ENCODE assay signal across 30 mouse cellular contexts in the genomic region with DNA sequence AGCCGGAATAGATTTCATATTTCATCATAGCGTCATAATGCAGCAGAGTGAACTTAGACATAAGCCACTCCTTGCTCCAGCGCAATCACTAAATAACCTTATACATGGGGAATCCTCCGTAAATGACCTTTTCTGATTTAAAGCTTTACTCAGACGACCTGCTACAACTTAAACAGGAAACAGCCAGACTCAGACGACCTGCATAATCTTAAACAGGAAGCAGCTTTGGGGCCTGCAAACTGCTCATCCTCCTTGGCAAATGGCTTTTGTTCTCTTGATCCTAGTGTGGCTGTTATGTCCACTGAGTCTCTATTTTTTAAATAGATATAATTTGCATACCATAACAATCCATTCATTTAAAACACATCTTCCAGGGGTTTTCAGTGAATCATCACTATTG.
DNase-seq lines count a peak whose midpoint lies in the region; ATAC-seq and TF ChIP-seq lines count a peak whose summit lies in the region.
"Had no signal": no experiment of that assay in that cellular context is flagged by ENCODE, and none has a peak within 500 bp of the region (broad histone marks: within the 10 kb centered on the region; RNA-seq: fewer than 3 reads in every experiment).

No protein-coding gene starts in this region.

- no peaks in the 10 kb centered on the region for H3K27me3 ChIP-seq in intestine, postnatal 0 days (replicated peaks; ENCODE audit: control insufficient read depth, insufficient read depth, low read length)
- H3K27me3 ChIP-seq in intestine, embryonic 16.5 days (replicated peaks; ENCODE audit: control insufficient read depth, insufficient read depth, low read length) = no peaks in the 10 kb centered on the region
- H3K27me3 ChIP-seq: hindbrain, embryonic 15.5 days; kidney, embryonic 15.5 days; liver, embryonic 12.5 days; neural tube, embryonic 15.5 days; stomach, embryonic 15.5 days had no signal

- WGBS in intestine, postnatal 0 days = 29% methylated on average over 6 of the region's 6 CpGs
- WGBS in intestine, embryonic 16.5 days = 47% methylated on average over 6 of the region's 6 CpGs

- no peaks in the 10 kb centered on the region for H3K9me3 ChIP-seq in intestine, postnatal 0 days (ENCODE audit: control insufficient read depth)
- no peaks in the 10 kb centered on the region for H3K9me3 ChIP-seq in intestine, embryonic 16.5 days (ENCODE audit: control insufficient read depth, low read length)
- H3K9me3 ChIP-seq: hindbrain, embryonic 10.5 days; hindbrain, embryonic 15.5 days; kidney, embryonic 15.5 days; liver, embryonic 12.5 days; midbrain, embryonic 10.5 days; neural tube, embryonic 15.5 days; stomach, embryonic 15.5 days had no signal

- peak; percentile 59 for DNase-seq in CD4-positive, CD25-positive, alpha-beta regulatory T cell, adult 2 months (ENCODE audit: low read depth, low spot score)
- DNase-seq in induced T-regulatory cell, adult 2 months (ENCODE audit: low read depth) = peak; percentile 28
- DNase-seq in thymus, postnatal 14 days = peak; percentile 40
- no peak for DNase-seq in heart, adult 11 months
- DNase-seq in cerebellum, postnatal 10 days = no peak
- no peak for DNase-seq in adrenal gland, postnatal 36 days
- DNase-seq: adrenal gland, postnatal 14 days; cerebellum, adult 11-12 months; cerebellum, postnatal 14 days; gastrocnemius, adult 2 months; gastrocnemius, postnatal 36 days; heart, postnatal 14 days; kidney, adult 11 months; kidney, postnatal 36 days; left cerebral cortex, postnatal 4 days; liver, postnatal 0 days; retina, postnatal 1 day; right cerebral cortex, postnatal 25 days had no signal

- no peak overlapping the region for H3K4me3 ChIP-seq in intestine, postnatal 0 days (ENCODE audit: low read depth, low read length)
- no peak overlapping the region for H3K4me3 ChIP-seq in intestine, embryonic 16.5 days (ENCODE audit: low read length)
- H3K4me3 ChIP-seq: erythroblast, embryonic 14.5 days; gastrocnemius, adult 2 months; hindbrain, embryonic 10.5 days; hindbrain, embryonic 15.5 days; kidney, embryonic 15.5 days; layer of hippocampus, adult 2 months; liver, embryonic 12.5 days; midbrain, embryonic 10.5 days; neural tube, embryonic 15.5 days; stomach, embryonic 15.5 days had no signal

- no peak overlapping the region for H3K9ac ChIP-seq in intestine, postnatal 0 days (ENCODE audit: low read depth, low read length)
- no peak overlapping the region for H3K9ac ChIP-seq in intestine, embryonic 16.5 days (ENCODE audit: low read depth, low read length)
- H3K9ac ChIP-seq: hindbrain, embryonic 15.5 days; kidney, embryonic 15.5 days; liver, embryonic 12.5 days; liver, postnatal 0 days; neural tube, embryonic 15.5 days; stomach, embryonic 15.5 days had no signal

- no peak overlapping the region for H3K4me2 ChIP-seq in intestine, postnatal 0 days (replicated peaks; ENCODE audit: low read depth)
- H3K4me2 ChIP-seq in intestine, embryonic 16.5 days (ENCODE audit: low read depth, low read length) = no peak overlapping the region
- H3K4me2 ChIP-seq: hindbrain, embryonic 15.5 days; kidney, embryonic 15.5 days; liver, embryonic 12.5 days; neural tube, embryonic 15.5 days; stomach, embryonic 15.5 days had no signal

- TF ChIP-seq CTCF in intestine, postnatal 0 days (IDR thresholded peaks at IDR 0.05; ENCODE audit: low read depth) = no peak

- no peaks in the 10 kb centered on the region for H3K4me1 ChIP-seq in intestine, postnatal 0 days (replicated peaks; ENCODE audit: control insufficient read depth, insufficient read depth, low read length)
- H3K4me1 ChIP-seq in intestine, embryonic 16.5 days (ENCODE audit: control insufficient read depth, insufficient read depth, low read length) = no peaks in the 10 kb centered on the region
- H3K4me1 ChIP-seq: liver, embryonic 12.5 days; neural tube, embryonic 15.5 days had no signal

- ATAC-seq in intestine, postnatal 0 days = peak; percentile 22; the same call in 1 of the 2 replicates
- no peak for ATAC-seq in intestine, embryonic 16.5 days
- ATAC-seq: forebrain, embryonic 16.5 days; liver, embryonic 12.5 days; liver, postnatal 0 days had no signal

- H3K36me3 ChIP-seq in intestine, postnatal 0 days (ENCODE audit: control insufficient read depth, insufficient read depth) = no peaks in the 10 kb centered on the region
- H3K36me3 ChIP-seq in intestine, embryonic 16.5 days (ENCODE audit: control insufficient read depth, insufficient read depth, low read length) = no peaks in the 10 kb centered on the region
- H3K36me3 ChIP-seq: hindbrain, embryonic 10.5 days; hindbrain, embryonic 15.5 days; kidney, embryonic 15.5 days; liver, embryonic 12.5 days; midbrain, embryonic 10.5 days; neural tube, embryonic 15.5 days; stomach, embryonic 15.5 days had no signal

- H3K27ac ChIP-seq in intestine, postnatal 0 days (ENCODE audit: low read depth, low read length) = no peak overlapping the region
- H3K27ac ChIP-seq in intestine, embryonic 16.5 days (ENCODE audit: low read length) = no peak overlapping the region
- H3K27ac ChIP-seq: gastrocnemius, adult 2 months; hindbrain, embryonic 10.5 days; hindbrain, embryonic 15.5 days; kidney, embryonic 15.5 days; layer of hippocampus, adult 2 months; liver, embryonic 12.5 days; midbrain, embryonic 10.5 days; neural tube, embryonic 15.5 days; stomach, embryonic 15.5 days had no signal

Comparison
In these comparisons a context has a peak if more than half of its experiments do, and no peak if none do; other contexts are left out.
1. DNase-seq: peak in CD4-positive, CD25-positive, alpha-beta regulatory T cell, adult 2 months (single experiment), induced T-regulatory cell, adult 2 months (single experiment) and thymus, postnatal 14 days (single experiment); none in heart, adult 11 months (single experiment), cerebellum, postnatal 10 days (0 of 2) and adrenal gland, postnatal 36 days (0 of 2).